Mouse (Mus musculus) kidney, postnatal 0 days (tissue): ENCODE results near the gene Tas1r2. TPM values are rescaled to one million over a fixed set of nuclear protein-coding genes. Genes with fewer than 3 reads are reported as not detected.

ENCODE experiments used
- ATAC-seq: fragments of 200-750 bp; cut with Nextera tagmentation; replicated peaks from 2 replicates; pipeline ENCODE4 v1.8.0; 2017; ENCODE audit warnings: low read depth, moderate number of reproducible peaks, moderate TSS enrichment, moderate library complexity; ENCODE audit not compliant: low FRiP score
- DNase-seq: peaks from one replicate; pipeline ENCODE4 v3.0.0-alpha.2; 2016; ENCODE audit warnings: low spot score
- H3K27ac ChIP-seq: fragments of 300-500 bp; sonication (generic); 2 replicates; pipeline ENCODE4 v1.5.1; 2014; ENCODE audit warnings: mild to moderate bottlenecking
- H3K27me3 ChIP-seq: fragments of 300-500 bp; sonication (generic); 2 replicates; pipeline ENCODE4 v1.6.1; 2014; ENCODE audit warnings: low read length, mixed read lengths; ENCODE audit not compliant: insufficient read depth
- H3K36me3 ChIP-seq: fragments of 300-500 bp; sonication (generic); 2 replicates; pipeline ENCODE4 v1.6.1; 2014; ENCODE audit warnings: low read length, mixed read lengths; ENCODE audit not compliant: insufficient read depth
- H3K4me1 ChIP-seq: fragments of 300-500 bp; sonication (generic); replicated peaks from 2 replicates; pipeline ENCODE4 v1.6.1; 2014; ENCODE audit warnings: antibody characterized with exemption, low read length, mixed read lengths; ENCODE audit not compliant: insufficient read depth
- H3K4me2 ChIP-seq: fragments of 300-500 bp; sonication (generic); 2 replicates; pipeline ENCODE4 v1.6.1; 2014; ENCODE audit warnings: mild to moderate bottlenecking, low read length, moderate library complexity, mixed read lengths
- H3K4me3 ChIP-seq: fragments of 300-500 bp; sonication (generic); replicated peaks from 2 replicates; pipeline ENCODE4 v1.5.1; 2014; ENCODE audit warnings: low read depth, low read length
- H3K9ac ChIP-seq: fragments of 300-500 bp; sonication (generic); 2 replicates; pipeline ENCODE4 v1.6.1; 2014; ENCODE audit warnings: low read depth, low read length
- H3K9me3 ChIP-seq: fragments of 300-500 bp; sonication (generic); replicated peaks from 2 replicates; pipeline ENCODE4 v1.6.1; 2016; ENCODE audit warnings: low read length, inconsistent platforms, mixed read lengths
- CTCF ChIP-seq: IDR thresholded peaks from 2 replicates; pipeline ENCODE4 v1.5.1; 2016; ENCODE audit warnings: antibody characterized with exemption, low read depth, mild to moderate bottlenecking, moderate library complexity
- WGBS: fragments of 180-500 bp; shearing (Covaris S2); extraction: QIAGEN DNeasy Blood & Tissue Kit; methylation state at CpG from one replicate; pipeline ENCODE4 v1.1.7; 2014; 5-methylcytosine and 5-hydroxymethylcytosine counted together
- polyA plus RNA-seq: library from polyadenylated mRNA; unstranded; fragments of >200 nt; fragmentation: Nextera tagmentation; extraction: Ambion mirVana; gene quantifications from 2 replicates; pipeline ENCODE4 v1.2.1, GENCODE M21; 2015

Tas1r2 gene
- polyA plus RNA-seq, 1 experiment from 2014 or later: not detected

- Histone ChIP-seq H3K36me3 (peaks cover 8% of the 10 kb centered on the region), H3K27me3 (no peaks in the 10 kb centered on the region), H3K4me2 (no peak overlapping the region), H3K9ac (0 out of 2 replicates have a peak overlapping the region, but pooled peaks have one; percentile 23), H3K4me1 (peaks cover 7% of the 10 kb centered on the region), H3K9me3 (no peaks in the 10 kb centered on the region), H3K4me3 (no peak overlapping the region), H3K27ac (no peak overlapping the region)
- WGBS: 79% methylated on average over 7 of the region's 7 CpGs
- ATAC-seq: no peak
- DNase-seq: no peak
- no peak for TF ChIP-seq CTCF
These were observed 21.6 kb upstream of the Tas1r2 start for GRCm38 (mm10) chr4:139631569-139632253.

GRCm38 (mm10) chr4:139632254-139632580 lies 21.1 kb upstream of the Tas1r2 start:
- Histone ChIP-seq H3K27me3 (no peaks in the 10 kb centered on the region), H3K36me3 (peaks cover 14% of the 10 kb centered on the region), H3K27ac (no peak overlapping the region), H3K9me3 (no peaks in the 10 kb centered on the region), H3K9ac (no peak overlapping the region), H3K4me3 (no peak overlapping the region), H3K4me1 (peaks cover 7% of the 10 kb centered on the region), H3K4me2 (no peak overlapping the region)
- TF ChIP-seq CTCF: no peak
- no peak for ATAC-seq
- WGBS: 75% methylated on average over 10 of the region's 10 CpGs
- no peak for DNase-seq

- Histone ChIP-seq H3K4me2 (no peak overlapping the region), H3K9ac (no peak overlapping the region), H3K27ac (no peak overlapping the region), H3K4me1 (peaks cover 23% of the 10 kb centered on the region), H3K9me3 (no peaks in the 10 kb centered on the region), H3K36me3 (peaks cover 16% of the 10 kb centered on the region), H3K4me3 (no peak overlapping the region), H3K27me3 (no peaks in the 10 kb centered on the region)
- peak; percentile 99 for TF ChIP-seq CTCF
- peak; percentile 73 for DNase-seq
- ATAC-seq: no peak
- WGBS: 32% methylated on average over 7 of the region's 7 CpGs
These were observed 17.0 kb upstream of the Tas1r2 start for GRCm38 (mm10) chr4:139636373-139636772.

GRCm38 (mm10) chr4:139637847-139638246 lies 15.5 kb upstream of the Tas1r2 start:
- ATAC-seq: no peak
- H3K9ac ChIP-seq: no peak overlapping the region
- H3K27me3 ChIP-seq: no peaks in the 10 kb centered on the region
- H3K4me3 ChIP-seq: no peak overlapping the region
- no peak overlapping the region for H3K27ac ChIP-seq
- no peaks in the 10 kb centered on the region for H3K9me3 ChIP-seq
- peaks cover 20% of the 10 kb centered on the region; the same call in 1 of the 2 replicates for H3K4me1 ChIP-seq
- H3K4me2 ChIP-seq: no peak overlapping the region
- peaks cover 16% of the 10 kb centered on the region for H3K36me3 ChIP-seq
- WGBS: 87% methylated on average over 9 of the region's 9 CpGs
- DNase-seq: no peak
- TF ChIP-seq CTCF: no peak

GRCm38 (mm10) chr4:139638356-139638755 lies 15.0 kb upstream of the Tas1r2 start:
- Histone ChIP-seq H3K9me3 (no peaks in the 10 kb centered on the region), H3K4me2 (no peak overlapping the region), H3K27ac (no peak overlapping the region), H3K9ac (no peak overlapping the region), H3K4me1 (peaks cover 20% of the 10 kb centered on the region; the same call in 1 of the 2 replicates), H3K4me3 (no peak overlapping the region), H3K36me3 (peaks cover 16% of the 10 kb centered on the region), H3K27me3 (no peaks in the 10 kb centered on the region)
- WGBS: 72% methylated on average over 16 of the region's 16 CpGs
- DNase-seq (no peak), ATAC-seq (no peak)
- no peak for TF ChIP-seq CTCF

- H3K4me3 ChIP-seq: no peak overlapping the region
- ATAC-seq (peak; percentile 47), DNase-seq (peak; percentile 80)
- peaks cover 10% of the 10 kb centered on the region for H3K36me3 ChIP-seq
- H3K27ac ChIP-seq: peak overlapping the region; percentile 25; the same call in 1 of the 2 replicates
- 13% methylated on average over 12 of the region's 12 CpGs for WGBS
- no peaks in the 10 kb centered on the region for H3K27me3 ChIP-seq
- H3K9ac ChIP-seq: no peak overlapping the region
- peaks cover 20% of the 10 kb centered on the region; the same call in 1 of the 2 replicates for H3K4me1 ChIP-seq
- no peak for TF ChIP-seq CTCF
- H3K9me3 ChIP-seq: no peaks in the 10 kb centered on the region
- no peak overlapping the region for H3K4me2 ChIP-seq
These were observed 13.5 kb upstream of the Tas1r2 start for GRCm38 (mm10) chr4:139639801-139640200.
